Mouse (Mus musculus): ENCODE measurements around the gene Dnajc9. TPM values are rescaled to one million over a fixed set of nuclear protein-coding genes. Genes with fewer than 3 reads are reported as not detected.

Gene Dnajc9
- total and polyA plus RNA-seq, 2 experiments from 2014 or later: 29.2 to 114 TPM

DNA sequence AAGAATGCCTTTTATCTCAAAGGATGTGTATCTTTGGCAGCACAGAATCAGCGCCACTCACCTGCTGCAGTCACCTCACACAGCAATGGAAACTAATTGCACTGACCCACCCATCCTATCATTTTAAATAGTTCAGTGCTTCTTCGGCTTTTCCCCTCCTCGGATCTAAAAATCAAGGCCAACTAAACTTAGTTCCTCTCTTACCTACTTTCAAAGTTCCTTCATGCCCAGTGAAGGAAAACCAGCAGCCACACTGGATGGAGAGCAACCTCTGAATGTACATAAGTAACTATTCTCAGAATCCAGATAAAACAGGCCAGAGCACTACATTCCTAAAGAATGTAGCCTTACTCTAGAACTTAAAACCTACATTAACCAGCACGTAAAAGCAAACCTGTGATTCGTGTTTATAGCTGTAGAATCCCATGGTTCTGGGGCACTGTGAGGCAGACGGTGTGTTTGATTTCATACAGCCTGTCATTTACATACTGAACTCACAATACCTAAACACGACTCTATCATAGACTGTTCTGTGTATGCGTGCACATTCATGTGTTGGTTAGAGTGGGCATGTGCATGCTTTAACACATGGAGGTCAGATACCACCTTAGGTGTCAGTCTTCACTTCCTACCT lies 853 bp upstream of the Dnajc9 start:
- WGBS: 87% methylated on average over 8 of the region's 8 CpGs
- Histone ChIP-seq H3K4me3 (ENCODE audit: low read length) (peak overlapping the region; percentile 61; the same call in 1 of the 2 replicates), H3K4me1 (ENCODE audit: insufficient read depth, low read length) (peaks cover 7% of the 10 kb centered on the region; the same call in 1 of the 2 replicates), H3K9me3 (ENCODE audit: low read length) (no peaks in the 10 kb centered on the region), H3K9ac (replicated peaks; ENCODE audit: low read length) (peak overlapping the region; percentile 53; the same call in 1 of the 2 replicates), H3K4me2 (ENCODE audit: low read depth, low read length) (peak overlapping the region; percentile 86), H3K27ac (peak overlapping the region; percentile 75; the same call in 1 of the 2 replicates), H3K27me3 (ENCODE audit: insufficient read depth, low read length) (no peaks in the 10 kb centered on the region), H3K36me3 (ENCODE audit: insufficient read depth, low read length) (peaks cover 5% of the 10 kb centered on the region; the same call in 1 of the 2 replicates)
- DNase-seq (ENCODE audit: low spot score) (no peak), ATAC-seq (no peak)
- TF ChIP-seq CTCF (IDR thresholded peaks at IDR 0.05; ENCODE audit: low read depth): no peak

DNA sequence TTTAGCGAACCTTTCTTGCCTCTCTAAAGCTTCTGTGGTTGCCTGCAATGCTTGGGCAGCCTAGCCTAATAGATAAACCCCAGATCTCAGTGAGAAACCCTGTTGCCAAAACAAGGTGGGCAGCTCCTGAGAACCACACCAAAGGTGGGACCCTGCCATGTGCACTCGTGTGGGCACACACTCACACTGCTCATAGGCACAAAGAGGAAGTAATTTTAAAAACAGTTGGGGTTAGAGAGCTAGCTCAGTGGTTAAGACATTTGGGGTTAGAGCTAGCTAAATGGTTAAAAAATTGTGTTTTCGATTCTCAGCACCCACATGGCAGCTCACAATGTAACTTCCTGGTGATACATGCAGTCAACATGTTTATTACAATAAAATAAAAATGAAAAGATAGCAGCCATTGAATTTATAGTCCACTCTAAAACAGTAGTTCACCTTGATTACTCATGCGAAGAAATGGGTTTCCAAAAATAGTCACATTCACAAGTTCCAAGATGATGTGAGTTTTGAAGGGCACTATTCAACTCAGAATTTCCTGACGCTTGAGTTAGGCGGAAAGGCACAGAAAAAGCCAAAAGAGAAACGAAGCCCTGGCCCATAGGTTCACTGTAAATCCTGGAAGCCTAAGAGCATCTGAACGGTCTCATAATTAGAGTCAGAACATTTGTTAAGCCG lies 8.8 kb downstream of the Dnajc9 start:
- Histone ChIP-seq H3K4me2 (ENCODE audit: low read depth, low read length) (no peak overlapping the region), H3K9me3 (ENCODE audit: low read length) (no peaks in the 10 kb centered on the region), H3K36me3 (ENCODE audit: insufficient read depth, low read length) (peaks cover 40% of the 10 kb centered on the region), H3K27me3 (ENCODE audit: insufficient read depth, low read length) (no peaks in the 10 kb centered on the region), H3K9ac (replicated peaks; ENCODE audit: low read length) (no peak overlapping the region), H3K27ac (no peak overlapping the region), H3K4me1 (ENCODE audit: insufficient read depth, low read length) (no peaks in the 10 kb centered on the region), H3K4me3 (ENCODE audit: low read length) (no peak overlapping the region)
- DNase-seq (ENCODE audit: low spot score) (no peak), ATAC-seq (no peak)
- no peak for TF ChIP-seq CTCF (IDR thresholded peaks at IDR 0.05; ENCODE audit: low read depth)
- whole genome bisulfite sequencing: 92% methylated on average over 9 of the region's 9 CpGs

DNA sequence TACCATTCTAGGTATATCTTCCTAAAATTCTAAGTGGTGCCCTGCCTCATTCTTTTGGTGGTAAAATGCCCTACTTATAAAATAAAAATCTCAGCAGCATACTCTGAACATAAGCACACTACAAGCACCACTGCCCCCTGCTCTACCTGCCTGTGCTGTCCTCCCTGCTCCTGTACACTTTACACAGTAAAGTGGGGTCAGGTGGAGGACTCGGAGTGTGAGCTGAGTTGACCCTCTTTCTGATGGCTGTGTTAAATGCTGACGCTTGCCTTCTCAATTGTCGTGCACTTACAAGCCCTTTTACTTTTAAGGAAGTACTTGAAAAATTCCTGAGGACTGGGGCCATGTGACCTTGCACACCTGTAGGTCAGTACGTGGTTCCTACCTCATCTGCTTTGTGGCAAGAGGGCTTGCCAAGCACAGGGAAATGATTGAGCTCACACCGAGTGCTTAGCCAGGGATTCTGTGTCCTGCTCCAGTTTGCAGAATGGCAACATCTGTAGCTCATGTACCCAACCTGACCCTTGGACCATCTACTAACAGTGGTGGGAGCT lies 9.5 kb downstream of the Dnajc9 start:
- 87% methylated on average over 5 of the region's 5 CpGs for WGBS
- Histone ChIP-seq H3K4me2 (ENCODE audit: low read depth, low read length) (no peak overlapping the region), H3K9me3 (ENCODE audit: low read length) (no peaks in the 10 kb centered on the region), H3K9ac (replicated peaks; ENCODE audit: low read length) (no peak overlapping the region), H3K27me3 (ENCODE audit: insufficient read depth, low read length) (no peaks in the 10 kb centered on the region), H3K4me1 (ENCODE audit: insufficient read depth, low read length) (no peaks in the 10 kb centered on the region), H3K27ac (no peak overlapping the region), H3K36me3 (ENCODE audit: insufficient read depth, low read length) (peaks cover 41% of the 10 kb centered on the region), H3K4me3 (ENCODE audit: low read length) (no peak overlapping the region)
- no peak for ATAC-seq
- TF ChIP-seq CTCF (IDR thresholded peaks at IDR 0.05; ENCODE audit: low read depth): no peak
- DNase-seq (ENCODE audit: low spot score): no peak

DNA sequence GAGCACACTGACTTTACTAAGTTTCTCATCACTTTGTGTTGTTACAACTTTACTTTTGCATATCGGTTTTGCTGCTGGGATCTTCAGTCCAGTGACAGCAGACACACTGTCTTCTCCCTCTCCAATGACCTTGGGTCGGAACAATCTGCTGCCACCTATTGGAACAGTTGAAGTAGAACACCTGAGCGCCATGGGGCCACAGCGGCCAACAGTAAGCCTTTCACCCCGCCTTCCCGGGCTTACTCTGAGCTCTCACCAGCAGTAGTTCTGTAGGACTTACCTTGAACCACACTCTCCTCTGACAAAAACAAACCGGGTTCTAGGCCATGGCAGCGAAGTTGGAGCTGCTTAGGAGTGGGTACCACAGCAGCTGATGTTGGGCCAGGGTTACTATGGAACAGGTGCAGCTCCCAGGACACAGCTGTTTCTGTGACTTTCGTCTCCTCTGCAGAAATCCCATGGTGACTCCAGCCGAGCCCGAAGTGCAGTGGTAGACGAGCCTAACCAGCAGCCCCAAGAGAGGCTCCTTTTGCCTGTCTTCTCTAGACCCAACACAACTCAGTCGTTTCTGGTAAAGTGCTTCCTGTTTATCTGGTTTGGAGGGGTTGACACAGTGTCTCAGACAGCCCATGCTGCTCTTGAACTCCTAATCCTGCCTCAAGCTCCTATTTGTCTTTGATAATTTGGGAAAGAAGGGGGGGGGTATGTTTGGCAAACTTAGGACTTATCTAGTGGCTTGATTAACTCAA lies 10.2 kb downstream of the Dnajc9 start:
- DNase-seq (ENCODE audit: low spot score) (peak; percentile 62), ATAC-seq (peak; percentile 82)
- Histone ChIP-seq H3K4me1 (ENCODE audit: insufficient read depth, low read length) (no peaks in the 10 kb centered on the region), H3K27ac (no peak overlapping the region), H3K36me3 (ENCODE audit: insufficient read depth, low read length) (peaks cover 47% of the 10 kb centered on the region), H3K27me3 (ENCODE audit: insufficient read depth, low read length) (no peaks in the 10 kb centered on the region), H3K9me3 (ENCODE audit: low read length) (no peaks in the 10 kb centered on the region), H3K4me3 (ENCODE audit: low read length) (no peak overlapping the region), H3K9ac (replicated peaks; ENCODE audit: low read length) (no peak overlapping the region), H3K4me2 (ENCODE audit: low read depth, low read length) (no peak overlapping the region)
- 42% methylated on average over 13 of the region's 13 CpGs for WGBS
- TF ChIP-seq CTCF (IDR thresholded peaks at IDR 0.05; ENCODE audit: low read depth): peak; percentile 64

DNA sequence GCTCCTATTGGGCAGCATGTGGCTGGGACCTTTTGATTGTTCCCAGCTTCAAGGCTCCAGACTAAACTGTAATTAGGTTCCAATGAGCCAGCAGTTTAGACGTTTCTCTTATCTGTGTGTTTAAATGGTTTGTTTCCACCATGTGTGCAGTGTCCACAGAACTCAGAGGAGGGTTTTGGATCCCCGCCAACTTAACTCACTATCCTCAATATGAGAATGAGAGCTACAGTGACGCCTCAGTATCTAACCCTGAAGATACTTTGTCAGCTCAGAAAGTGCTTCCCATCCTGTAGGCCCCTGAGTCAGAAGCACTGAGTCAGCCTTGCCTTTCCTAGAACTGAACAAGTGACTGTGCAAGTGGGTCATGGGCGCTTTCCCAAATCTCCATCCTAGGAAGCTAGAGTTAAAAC lies 11.6 kb downstream of the Dnajc9 start:
- peaks cover 51% of the 10 kb centered on the region for H3K36me3 ChIP-seq (ENCODE audit: insufficient read depth, low read length)
- ATAC-seq: no peak

DNA sequence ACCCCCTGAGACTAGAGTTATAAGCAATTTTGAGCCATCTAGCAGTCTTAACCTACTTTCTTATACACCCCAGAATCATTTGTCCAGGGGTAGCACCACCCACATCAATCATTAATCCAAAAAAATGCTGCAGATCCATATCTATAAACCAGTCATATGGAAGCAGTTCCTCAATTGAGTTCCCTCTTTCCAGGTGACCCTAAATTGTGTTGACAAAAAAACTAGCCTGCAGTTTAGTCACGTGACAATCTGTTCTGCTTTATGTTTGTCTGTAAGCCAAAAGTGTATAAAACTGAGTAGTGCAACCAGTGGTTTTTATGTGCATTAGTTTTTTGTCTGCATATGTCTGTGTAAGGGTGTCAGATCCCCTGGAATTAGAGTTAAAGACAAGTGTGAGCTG lies 16.9 kb downstream of the Dnajc9 start:
- H3K4me2 ChIP-seq (ENCODE audit: low read depth, low read length): no peak overlapping the region
- no peaks in the 10 kb centered on the region for H3K4me1 ChIP-seq (ENCODE audit: insufficient read depth, low read length)
- no peak overlapping the region for H3K4me3 ChIP-seq (ENCODE audit: low read length)
- no peak overlapping the region for H3K27ac ChIP-seq
- no peaks in the 10 kb centered on the region for H3K9me3 ChIP-seq (ENCODE audit: low read length)
- peaks cover 50% of the 10 kb centered on the region; the same call in 1 of the 2 replicates for H3K36me3 ChIP-seq (ENCODE audit: insufficient read depth, low read length)
- WGBS: 91% methylated on average over 1 of the region's 1 CpGs
- TF ChIP-seq CTCF (IDR thresholded peaks at IDR 0.05; ENCODE audit: low read depth): no peak
- no peak overlapping the region for H3K9ac ChIP-seq (replicated peaks; ENCODE audit: low read length)
- ATAC-seq (no peak), DNase-seq (ENCODE audit: low spot score) (no peak)
- no peaks in the 10 kb centered on the region for H3K27me3 ChIP-seq (ENCODE audit: insufficient read depth, low read length)

More for the DNA sequence above, 11.6 kb downstream of the Dnajc9 start:
- Histone ChIP-seq H3K27me3 (ENCODE audit: insufficient read depth, low read length) (no peaks in the 10 kb centered on the region), H3K4me1 (ENCODE audit: insufficient read depth, low read length) (no peaks in the 10 kb centered on the region), H3K4me2 (ENCODE audit: low read depth, low read length) (no peak overlapping the region), H3K9me3 (ENCODE audit: low read length) (no peaks in the 10 kb centered on the region), H3K27ac (no peak overlapping the region), H3K4me3 (ENCODE audit: low read length) (no peak overlapping the region), H3K9ac (replicated peaks; ENCODE audit: low read length) (no peak overlapping the region)
- TF ChIP-seq CTCF (IDR thresholded peaks at IDR 0.05; ENCODE audit: low read depth): no peak
- DNase-seq (ENCODE audit: low spot score): no peak
- WGBS: 81% methylated on average over 4 of the region's 4 CpGs
